Mouse (Mus musculus) small intestine, adult 2 months (tissue): ENCODE results near the gene Ttll4.

Source experiments
- CTCF ChIP-seq: fragments of 200-500 bp; IDR thresholded peaks from 2 replicates; pipeline ENCODE4 v1.5.1; 2012; ENCODE audit warnings: low read depth, mild to moderate bottlenecking, control low read depth, inconsistent platforms, low read length, moderate library complexity, mixed read lengths; ENCODE audit not compliant: insufficient replicate concordance, insufficient read length; ENCODE audit errors: extremely low read depth
- POLR2A ChIP-seq: fragments of 200-500 bp; IDR thresholded peaks from 2 replicates; pipeline ENCODE4 v1.6.1; 2012; ENCODE audit warnings: low read depth, mild to moderate bottlenecking, control low read depth, inconsistent platforms, low read length, moderate library complexity

- TF ChIP-seq CTCF (no peak), POLR2A (no peak)
Measured at GRCm38 (mm10) chr1:74643524-74643923, 18.0 kb upstream of the Ttll4 start.
